Mouse (Mus musculus): ENCODE results near the gene Grhl3. TPM values are rescaled to one million over a fixed set of nuclear protein-coding genes. Genes with fewer than 3 reads are reported as not detected.
A peak's percentile ranks its signal among the peaks of the same experiment; 100 is the strongest.

Gene Grhl3
- polyA plus RNA-seq, 1 experiment from 2014 or later = 7.1 TPM

GRCm38 (mm10) chr4:135546793-135547192 lies 26.6 kb downstream of the Grhl3 start:
- H3K4me3 ChIP-seq (ENCODE audit: low read depth, low read length) = no peak overlapping the region
- H3K9me3 ChIP-seq (ENCODE audit: control insufficient read depth, low read length) = no peaks in the 10 kb centered on the region
- H3K9ac ChIP-seq (ENCODE audit: low read length) = no peak overlapping the region
- H3K27me3 ChIP-seq (replicated peaks; ENCODE audit: control insufficient read depth, insufficient read depth, low read length) = no peaks in the 10 kb centered on the region
- WGBS = 90% methylated on average over 4 of the region's 4 CpGs
- DNase-seq (ENCODE audit: low spot score) (no peak), ATAC-seq (replicated peaks; ENCODE audit: low FRiP score, low TSS enrichment, low read depth) (no peak)
- H3K4me2 ChIP-seq (ENCODE audit: low read length) = no peak overlapping the region
- peaks cover 45% of the 10 kb centered on the region for H3K4me1 ChIP-seq (replicated peaks; ENCODE audit: control insufficient read depth, insufficient read depth, low read length)
- H3K27ac ChIP-seq (ENCODE audit: low read depth) = no peak overlapping the region
- H3K36me3 ChIP-seq (ENCODE audit: control insufficient read depth, insufficient read depth, low read length) = no peaks in the 10 kb centered on the region

- 81% methylated on average over 7 of the region's 7 CpGs for whole genome bisulfite sequencing
- H3K27ac ChIP-seq (ENCODE audit: low read depth) = no peak overlapping the region
- no peak overlapping the region for H3K4me3 ChIP-seq (ENCODE audit: low read depth, low read length)
- DNase-seq (ENCODE audit: low spot score) (no peak), ATAC-seq (replicated peaks; ENCODE audit: low FRiP score, low TSS enrichment, low read depth) (no peak)
- H3K4me1 ChIP-seq (replicated peaks; ENCODE audit: control insufficient read depth, insufficient read depth, low read length) = peaks cover 43% of the 10 kb centered on the region
- no peaks in the 10 kb centered on the region for H3K9me3 ChIP-seq (ENCODE audit: control insufficient read depth, low read length)
- H3K27me3 ChIP-seq (replicated peaks; ENCODE audit: control insufficient read depth, insufficient read depth, low read length) = no peaks in the 10 kb centered on the region
- H3K9ac ChIP-seq (ENCODE audit: low read length) = no peak overlapping the region
- no peaks in the 10 kb centered on the region for H3K36me3 ChIP-seq (ENCODE audit: control insufficient read depth, insufficient read depth, low read length)
- H3K4me2 ChIP-seq (ENCODE audit: low read length) = no peak overlapping the region
Observed at GRCm38 (mm10) chr4:135546008-135546407, 27.4 kb downstream of the Grhl3 start.

- Histone ChIP-seq H3K27ac (ENCODE audit: low read depth) (no peak overlapping the region), H3K9me3 (ENCODE audit: control insufficient read depth, low read length) (no peaks in the 10 kb centered on the region), H3K9ac (ENCODE audit: low read length) (no peak overlapping the region), H3K36me3 (ENCODE audit: control insufficient read depth, insufficient read depth, low read length) (no peaks in the 10 kb centered on the region), H3K27me3 (replicated peaks; ENCODE audit: control insufficient read depth, insufficient read depth, low read length) (no peaks in the 10 kb centered on the region), H3K4me3 (ENCODE audit: low read depth, low read length) (peak overlapping the region; percentile 6; the same call in 1 of the 2 replicates), H3K4me1 (replicated peaks; ENCODE audit: control insufficient read depth, insufficient read depth, low read length) (peaks cover 43% of the 10 kb centered on the region), H3K4me2 (ENCODE audit: low read length) (peak overlapping the region; percentile 47)
- ATAC-seq (replicated peaks; ENCODE audit: low FRiP score, low TSS enrichment, low read depth) = no peak
- no peak for DNase-seq (ENCODE audit: low spot score)
- WGBS = 19% methylated on average over 8 of the region's 8 CpGs
Observed at GRCm38 (mm10) chr4:135545080-135545511, 28.3 kb downstream of the Grhl3 start.

GRCm38 (mm10) chr4:135544284-135544683 lies 29.1 kb downstream of the Grhl3 start:
- H3K27ac ChIP-seq (ENCODE audit: low read depth) = no peak overlapping the region
- DNase-seq (ENCODE audit: low spot score) = no peak
- no peak overlapping the region for H3K4me3 ChIP-seq (ENCODE audit: low read depth, low read length)
- no peak for ATAC-seq (replicated peaks; ENCODE audit: low FRiP score, low TSS enrichment, low read depth)
- H3K4me2 ChIP-seq (ENCODE audit: low read length) = no peak overlapping the region
- no peak overlapping the region for H3K9ac ChIP-seq (ENCODE audit: low read length)
- H3K9me3 ChIP-seq (ENCODE audit: control insufficient read depth, low read length) = no peaks in the 10 kb centered on the region
- no peaks in the 10 kb centered on the region for H3K36me3 ChIP-seq (ENCODE audit: control insufficient read depth, insufficient read depth, low read length)
- no peaks in the 10 kb centered on the region for H3K27me3 ChIP-seq (replicated peaks; ENCODE audit: control insufficient read depth, insufficient read depth, low read length)
- peaks cover 36% of the 10 kb centered on the region for H3K4me1 ChIP-seq (replicated peaks; ENCODE audit: control insufficient read depth, insufficient read depth, low read length)
- WGBS = 66% methylated on average over 2 of the region's 2 CpGs

GRCm38 (mm10) chr4:135540057-135540456 lies 33.4 kb downstream of the Grhl3 start:
- 73% methylated on average over 9 of the region's 9 CpGs for WGBS

GRCm38 (mm10) chr4:135539056-135539455 lies 34.4 kb downstream of the Grhl3 start:
- Histone ChIP-seq H3K9me3 (ENCODE audit: control insufficient read depth, low read length) (no peaks in the 10 kb centered on the region), H3K36me3 (ENCODE audit: control insufficient read depth, insufficient read depth, low read length) (no peaks in the 10 kb centered on the region), H3K4me1 (replicated peaks; ENCODE audit: control insufficient read depth, insufficient read depth, low read length) (no peaks in the 10 kb centered on the region), H3K4me2 (ENCODE audit: low read length) (no peak overlapping the region), H3K27me3 (replicated peaks; ENCODE audit: control insufficient read depth, insufficient read depth, low read length) (no peaks in the 10 kb centered on the region), H3K4me3 (ENCODE audit: low read depth, low read length) (no peak overlapping the region), H3K9ac (ENCODE audit: low read length) (no peak overlapping the region), H3K27ac (ENCODE audit: low read depth) (no peak overlapping the region)
- DNase-seq (ENCODE audit: low spot score) (no peak), ATAC-seq (replicated peaks; ENCODE audit: low FRiP score, low TSS enrichment, low read depth) (no peak)
- WGBS = 80% methylated on average over 12 of the region's 12 CpGs

More at GRCm38 (mm10) chr4:135540057-135540456, 33.4 kb downstream of the Grhl3 start:
- no peak overlapping the region for H3K4me3 ChIP-seq (ENCODE audit: low read depth, low read length)
- H3K27ac ChIP-seq (ENCODE audit: low read depth) = no peak overlapping the region
- no peak overlapping the region for H3K4me2 ChIP-seq (ENCODE audit: low read length)
- no peak for DNase-seq (ENCODE audit: low spot score)
- H3K9ac ChIP-seq (ENCODE audit: low read length) = no peak overlapping the region
- no peaks in the 10 kb centered on the region for H3K9me3 ChIP-seq (ENCODE audit: control insufficient read depth, low read length)
- no peaks in the 10 kb centered on the region for H3K27me3 ChIP-seq (replicated peaks; ENCODE audit: control insufficient read depth, insufficient read depth, low read length)
- H3K36me3 ChIP-seq (ENCODE audit: control insufficient read depth, insufficient read depth, low read length) = no peaks in the 10 kb centered on the region
- peaks cover 2% of the 10 kb centered on the region; the same call in 1 of the 2 replicates for H3K4me1 ChIP-seq (replicated peaks; ENCODE audit: control insufficient read depth, insufficient read depth, low read length)
- ATAC-seq (replicated peaks; ENCODE audit: low FRiP score, low TSS enrichment, low read depth) = no peak

- ATAC-seq (replicated peaks; ENCODE audit: low FRiP score, low TSS enrichment, low read depth) (no peak), DNase-seq (ENCODE audit: low spot score) (no peak)
- Histone ChIP-seq H3K27ac (ENCODE audit: low read depth) (no peak overlapping the region), H3K36me3 (ENCODE audit: control insufficient read depth, insufficient read depth, low read length) (no peaks in the 10 kb centered on the region), H3K9me3 (ENCODE audit: control insufficient read depth, low read length) (peaks cover 7% of the 10 kb centered on the region; the same call in 1 of the 2 replicates), H3K4me1 (replicated peaks; ENCODE audit: control insufficient read depth, insufficient read depth, low read length) (no peaks in the 10 kb centered on the region), H3K4me3 (ENCODE audit: low read depth, low read length) (no peak overlapping the region), H3K9ac (ENCODE audit: low read length) (no peak overlapping the region), H3K27me3 (replicated peaks; ENCODE audit: control insufficient read depth, insufficient read depth, low read length) (no peaks in the 10 kb centered on the region), H3K4me2 (ENCODE audit: low read length) (no peak overlapping the region)
- WGBS = 98% methylated on average over 3 of the region's 3 CpGs
Observed at GRCm38 (mm10) chr4:135535021-135535420, 38.4 kb downstream of the Grhl3 start.

- Histone ChIP-seq H3K27ac (ENCODE audit: low read depth) (no peak overlapping the region), H3K36me3 (ENCODE audit: control insufficient read depth, insufficient read depth, low read length) (no peaks in the 10 kb centered on the region), H3K27me3 (replicated peaks; ENCODE audit: control insufficient read depth, insufficient read depth, low read length) (no peaks in the 10 kb centered on the region), H3K9me3 (ENCODE audit: control insufficient read depth, low read length) (peaks cover 7% of the 10 kb centered on the region; the same call in 1 of the 2 replicates), H3K4me3 (ENCODE audit: low read depth, low read length) (no peak overlapping the region), H3K4me2 (ENCODE audit: low read length) (no peak overlapping the region), H3K9ac (ENCODE audit: low read length) (no peak overlapping the region), H3K4me1 (replicated peaks; ENCODE audit: control insufficient read depth, insufficient read depth, low read length) (no peaks in the 10 kb centered on the region)
- ATAC-seq (replicated peaks; ENCODE audit: low FRiP score, low TSS enrichment, low read depth) = no peak
- DNase-seq (ENCODE audit: low spot score) = no peak
- 69% methylated on average over 6 of the region's 6 CpGs for WGBS
Observed at GRCm38 (mm10) chr4:135533001-135533400, 40.4 kb downstream of the Grhl3 start.

GRCm38 (mm10) chr4:135531771-135532613 lies 41.4 kb downstream of the Grhl3 start:
- Histone ChIP-seq H3K36me3 (ENCODE audit: control insufficient read depth, insufficient read depth, low read length) (no peaks in the 10 kb centered on the region), H3K27me3 (replicated peaks; ENCODE audit: control insufficient read depth, insufficient read depth, low read length) (no peaks in the 10 kb centered on the region), H3K4me3 (ENCODE audit: low read depth, low read length) (no peak overlapping the region), H3K27ac (ENCODE audit: low read depth) (no peak overlapping the region), H3K9ac (ENCODE audit: low read length) (no peak overlapping the region), H3K4me1 (replicated peaks; ENCODE audit: control insufficient read depth, insufficient read depth, low read length) (no peaks in the 10 kb centered on the region), H3K9me3 (ENCODE audit: control insufficient read depth, low read length) (peaks cover 7% of the 10 kb centered on the region; the same call in 1 of the 2 replicates), H3K4me2 (ENCODE audit: low read length) (no peak overlapping the region)
- no peak for ATAC-seq (replicated peaks; ENCODE audit: low FRiP score, low TSS enrichment, low read depth)
- 47% methylated on average over 9 of the region's 9 CpGs for WGBS
- DNase-seq (ENCODE audit: low spot score) = no peak
